Mouse (Mus musculus) liver, embryonic 16.5 days (tissue): ENCODE data around the gene Scn4a. TPM values are rescaled to one million over a fixed set of nuclear protein-coding genes. Genes with fewer than 3 reads are reported as not detected.
A peak's percentile ranks its signal among the peaks of the same experiment; 100 is the strongest.
"Not testable (repeated sequence)": the region's sequence is repeated elsewhere in the genome, so short reads cannot be mapped to it uniquely, and the experiment has no call there.

ENCODE experiments used
- ATAC-seq: fragments of 200-750 bp; cut with Nextera tagmentation; 2 replicates; pipeline ENCODE4 v1.8.0; 2017; ENCODE audit warnings: low read depth, mild to moderate bottlenecking, moderate number of reproducible peaks, moderate library complexity
- H3K27ac ChIP-seq: fragments of 300-500 bp; sonication (generic); 2 replicates; pipeline ENCODE4 v1.5.1; 2014; ENCODE audit warnings: mild to moderate bottlenecking, low read length
- H3K27me3 ChIP-seq: fragments of 300-500 bp; sonication (generic); 2 replicates; pipeline ENCODE4 v1.6.1; 2014; ENCODE audit warnings: low read depth, low read length, mixed read lengths; ENCODE audit not compliant: control insufficient read depth, insufficient read depth
- H3K36me3 ChIP-seq: fragments of 300-500 bp; sonication (generic); 2 replicates; pipeline ENCODE4 v1.6.1; 2014; ENCODE audit warnings: mild to moderate bottlenecking; ENCODE audit not compliant: control insufficient read depth, insufficient read depth
- H3K4me1 ChIP-seq: fragments of 300-500 bp; sonication (generic); 2 replicates; pipeline ENCODE4 v1.6.1; 2014; ENCODE audit warnings: low read depth, low read length, mixed read lengths; ENCODE audit not compliant: control insufficient read depth
- H3K4me2 ChIP-seq: fragments of 300-500 bp; sonication (generic); 2 replicates; pipeline ENCODE4 v1.6.1; 2014; ENCODE audit warnings: low read depth, low read length, mixed read lengths
- H3K4me3 ChIP-seq: fragments of 300-500 bp; sonication (generic); 2 replicates; pipeline ENCODE4 v1.5.1; 2014; ENCODE audit warnings: low read depth, mild to moderate bottlenecking, low read length
- H3K9ac ChIP-seq: fragments of 300-500 bp; sonication (generic); 2 replicates; pipeline ENCODE4 v1.6.1; 2014; ENCODE audit warnings: low read depth, low read length
- H3K9me3 ChIP-seq: fragments of 300-500 bp; sonication (generic); replicated peaks from 2 replicates; pipeline ENCODE4 v1.6.1; 2016; ENCODE audit warnings: low read length; ENCODE audit not compliant: control insufficient read depth
- WGBS: fragments of 180-500 bp; shearing (Covaris S2); extraction: QIAGEN DNeasy Blood & Tissue Kit; methylation state at CpG from one replicate; pipeline ENCODE4 v1.1.7; 2014; ENCODE audit not compliant: insufficient replicate concordance; 5-methylcytosine and 5-hydroxymethylcytosine counted together
- polyA plus RNA-seq: library from polyadenylated mRNA; unstranded; fragments of >200 nt; fragmentation: Nextera tagmentation; extraction: Ambion mirVana; gene quantifications from 2 replicates; pipeline ENCODE4 v1.2.1, GENCODE M21; 2015

The Scn4a gene
- polyA plus RNA-seq = 0.04 and 0.13 TPM in 2 replicates

GRCm38 (mm10) chr11:106353188-106353587 lies at the start of gene Scn4a:
Scn4a (minus strand) TSS chr11:106353288.
- H3K4me1 ChIP-seq = no peaks in the 10 kb centered on the region
- H3K4me2 ChIP-seq = no peak within 1 kb of the TSS
- no peak within 1 kb of the TSS for H3K4me3 ChIP-seq
- H3K27ac ChIP-seq = no peak within 1 kb of the TSS
- WGBS = 78% methylated on average over 12 of the region's 12 CpGs
- ATAC-seq = no peak
- no peaks in the 10 kb centered on the region for H3K9me3 ChIP-seq
- H3K9ac ChIP-seq = no peak within 1 kb of the TSS
- H3K36me3 ChIP-seq = no peaks in the 10 kb centered on the region
- H3K27me3 ChIP-seq = no peaks in the 10 kb centered on the region

- peaks cover 8% of the 10 kb centered on the region for H3K4me1 ChIP-seq
- H3K4me2 ChIP-seq = no peak overlapping the region
- no peak overlapping the region for H3K9ac ChIP-seq
- H3K36me3 ChIP-seq = peaks cover 13% of the 10 kb centered on the region
- no peak for ATAC-seq
- H3K27me3 ChIP-seq = no peaks in the 10 kb centered on the region
- 81% methylated on average over 8 of the region's 8 CpGs for WGBS
- H3K4me3 ChIP-seq = no peak overlapping the region
- no peaks in the 10 kb centered on the region for H3K9me3 ChIP-seq
- H3K27ac ChIP-seq = no peak overlapping the region
Observed at GRCm38 (mm10) chr11:106398481-106398880, 45.4 kb upstream of the Scn4a start.

GRCm38 (mm10) chr11:106397656-106398055 lies 44.6 kb upstream of the Scn4a start:
- Histone ChIP-seq H3K27me3 (no peaks in the 10 kb centered on the region), H3K27ac (no peak overlapping the region), H3K4me2 (no peak overlapping the region), H3K4me1 (peaks cover 16% of the 10 kb centered on the region), H3K9ac (no peak overlapping the region), H3K4me3 (no peak overlapping the region), H3K9me3 (no peaks in the 10 kb centered on the region), H3K36me3 (peaks cover 7% of the 10 kb centered on the region)
- 71% methylated on average over 3 of the region's 3 CpGs for WGBS
- no peak for ATAC-seq

DNA sequence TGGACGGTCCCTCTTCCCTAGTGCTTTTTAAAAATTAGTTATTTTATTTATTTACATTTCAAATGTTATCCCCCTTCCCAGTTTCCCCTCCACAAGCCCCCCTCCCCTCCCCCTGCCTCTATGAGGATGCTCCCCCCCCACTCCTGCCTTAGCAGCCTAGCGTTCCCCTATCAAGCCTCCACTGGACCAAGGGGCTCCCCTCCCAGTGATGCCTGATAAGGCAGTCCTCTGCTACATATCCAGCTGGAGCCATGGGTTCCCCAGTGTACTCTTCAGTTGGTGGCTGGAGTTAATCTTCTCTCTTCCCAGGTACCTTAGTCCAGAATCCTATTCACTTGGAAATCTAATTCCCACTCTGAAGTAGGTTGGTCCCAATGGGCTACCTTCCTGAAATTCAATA lies 41.0 kb upstream of the Scn4a start:
- ATAC-seq, H3K4me2 ChIP-seq, H3K27ac ChIP-seq, H3K4me3 ChIP-seq, H3K9ac ChIP-seq, H3K36me3 ChIP-seq, H3K27me3 ChIP-seq, H3K9me3 ChIP-seq: not testable (repeated sequence)
- peaks cover 24% of the 10 kb centered on the region for H3K4me1 ChIP-seq
- 48% methylated on average over 2 of the region's 2 CpGs for WGBS

DNA sequence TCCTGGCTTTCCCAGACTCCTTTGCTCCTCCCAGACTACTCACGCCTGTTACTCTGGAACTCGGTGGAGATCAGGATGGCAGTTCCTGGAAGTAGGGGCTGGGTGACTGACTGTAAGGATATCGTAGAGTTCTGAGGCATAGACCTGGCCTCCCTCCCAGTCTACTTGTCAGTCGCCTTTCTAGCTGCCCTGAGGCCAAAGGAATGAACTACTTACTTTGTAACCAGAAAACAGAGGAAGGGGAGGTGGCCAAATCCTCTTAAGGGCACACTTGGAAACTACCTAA lies 40.2 kb upstream of the Scn4a start:
- H3K4me3 ChIP-seq = no peak overlapping the region
- H3K9ac ChIP-seq = no peak overlapping the region
- 58% methylated on average over 4 of the region's 4 CpGs for WGBS
- no peak for ATAC-seq
- no peak overlapping the region for H3K4me2 ChIP-seq
- no peaks in the 10 kb centered on the region for H3K27me3 ChIP-seq
- peaks cover 1% of the 10 kb centered on the region; the same call in 1 of the 2 replicates for H3K36me3 ChIP-seq
- H3K4me1 ChIP-seq = peaks cover 24% of the 10 kb centered on the region
- H3K9me3 ChIP-seq = no peaks in the 10 kb centered on the region
- 0 out of 2 replicates have a peak overlapping the region, but pooled peaks have one; percentile 29 for H3K27ac ChIP-seq

GRCm38 (mm10) chr11:106392597-106393330 lies 39.7 kb upstream of the Scn4a start:
- ATAC-seq = peak; percentile 76
- Histone ChIP-seq H3K4me3 (no peak overlapping the region), H3K36me3 (no peaks in the 10 kb centered on the region), H3K27me3 (no peaks in the 10 kb centered on the region), H3K4me2 (no peak overlapping the region), H3K4me1 (peaks cover 24% of the 10 kb centered on the region), H3K9ac (no peak overlapping the region), H3K27ac (peak overlapping the region; percentile 29; the same call in 1 of the 2 replicates), H3K9me3 (no peaks in the 10 kb centered on the region)
- 52% methylated on average over 7 of the region's 7 CpGs for WGBS

- H3K27ac ChIP-seq = peak overlapping the region; percentile 36
- no peaks in the 10 kb centered on the region for H3K9me3 ChIP-seq
- H3K4me1 ChIP-seq = peaks cover 24% of the 10 kb centered on the region
- H3K36me3 ChIP-seq = no peaks in the 10 kb centered on the region
- no peak overlapping the region for H3K4me3 ChIP-seq
- WGBS = 37% methylated on average over 6 of the region's 6 CpGs
- ATAC-seq = peak; percentile 38
- no peak overlapping the region for H3K4me2 ChIP-seq
- no peak overlapping the region for H3K9ac ChIP-seq
- H3K27me3 ChIP-seq = no peaks in the 10 kb centered on the region
Observed at GRCm38 (mm10) chr11:106391546-106392188, 38.6 kb upstream of the Scn4a start.

DNA sequence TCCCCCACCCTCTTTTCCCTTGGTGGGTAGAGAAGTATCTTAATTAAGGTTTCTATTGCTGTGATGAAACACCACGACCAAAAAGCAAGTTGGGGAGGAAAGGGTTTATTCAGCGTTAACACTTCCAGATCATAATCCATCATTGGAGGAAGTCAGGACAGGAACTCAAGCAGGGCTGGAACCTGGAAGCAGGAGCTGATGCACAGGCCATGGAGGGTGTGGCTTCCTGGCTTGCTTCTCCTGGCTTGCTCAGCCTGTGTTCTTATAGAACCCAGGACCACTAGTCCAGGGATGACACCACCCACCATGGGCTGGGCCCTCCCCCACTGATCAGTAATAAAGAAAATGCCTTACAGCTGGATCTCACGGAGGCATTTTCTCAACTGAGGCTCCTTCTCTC lies 37.7 kb upstream of the Scn4a start:
- Histone ChIP-seq H3K27ac (no peak overlapping the region), H3K27me3 (no peaks in the 10 kb centered on the region), H3K4me3 (no peak overlapping the region), H3K36me3 (no peaks in the 10 kb centered on the region), H3K9ac (no peak overlapping the region), H3K4me2 (no peak overlapping the region), H3K4me1 (peaks cover 28% of the 10 kb centered on the region), H3K9me3 (no peaks in the 10 kb centered on the region)
- ATAC-seq = no peak
- 39% methylated on average over 3 of the region's 3 CpGs for WGBS

GRCm38 (mm10) chr11:106389611-106390010 lies 36.5 kb upstream of the Scn4a start:
- Histone ChIP-seq H3K36me3 (no peaks in the 10 kb centered on the region), H3K9ac (no peak overlapping the region), H3K4me2 (no peak overlapping the region), H3K4me3 (no peak overlapping the region), H3K9me3 (no peaks in the 10 kb centered on the region), H3K4me1 (peaks cover 28% of the 10 kb centered on the region), H3K27ac (no peak overlapping the region), H3K27me3 (no peaks in the 10 kb centered on the region)
- no peak for ATAC-seq
- WGBS = 18% methylated on average over 3 of the region's 3 CpGs
